Mouse (Mus musculus) spleen, embryonic (tissue): ENCODE results near the gene Cd72.

Experiments
- CTCF ChIA-PET: fragments of 350-600 bp; sonication (Branson Sonifier 250); formaldehyde crosslinking; loops from one replicate; lab custom pipeline; 2022; lab: Charles Lee

The Cd72 gene

DNA sequence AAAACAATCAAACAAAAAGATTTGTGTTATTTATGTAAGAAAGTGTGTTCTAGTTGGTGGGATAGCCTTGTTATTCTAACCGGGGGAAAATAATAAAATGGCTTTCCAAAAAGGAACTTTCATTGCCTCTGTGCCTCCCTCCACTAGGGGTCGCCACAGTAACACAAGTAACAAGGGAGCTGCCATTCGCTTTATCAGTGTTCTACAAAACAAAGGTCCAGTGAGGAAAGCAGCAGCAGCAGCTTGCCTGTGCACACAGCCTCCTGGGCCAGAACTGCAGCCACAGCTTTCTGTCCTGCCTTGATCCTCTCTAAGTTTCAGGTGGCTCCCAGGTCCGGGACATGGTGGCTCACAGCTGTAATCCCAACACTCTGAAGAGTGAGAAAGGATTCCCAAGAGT, 22.7 kb downstream of the Cd72 start:
- CTCF ChIA-PET, result interaction anchor here (0.5 to 1.3 kb wide), 6 partner anchors 25 to 345 kb away, joined by 3 to 6 read pairs (median 3); no protein-coding TSS in a partner anchor

DNA sequence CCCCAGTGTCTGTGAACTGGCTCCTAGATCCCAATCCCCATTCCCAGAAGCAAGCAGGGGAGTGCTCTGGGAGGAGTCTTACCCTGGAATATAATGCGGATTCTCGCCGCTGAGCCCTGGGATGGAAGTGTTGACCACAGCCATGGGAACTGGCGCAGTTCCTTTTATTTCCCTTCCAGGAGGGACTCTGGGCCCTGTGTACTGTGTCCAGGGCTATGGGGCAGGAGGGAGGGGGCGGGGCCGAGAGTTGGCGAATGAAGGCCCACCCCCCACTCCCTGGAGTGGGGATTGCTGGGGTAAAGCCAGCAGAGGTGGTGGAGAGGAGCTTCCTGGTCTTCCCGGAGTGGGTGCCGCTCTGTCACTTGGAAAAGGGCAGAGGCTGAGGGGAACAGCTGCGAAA, 25.5 kb downstream of the Cd72 start, which contains the start of gene Fam166b:
Gene Fam166b (minus strand): TSS at position 189 of the 400 bp plus-strand sequence.
- CTCF ChIA-PET, result no interaction called here

DNA sequence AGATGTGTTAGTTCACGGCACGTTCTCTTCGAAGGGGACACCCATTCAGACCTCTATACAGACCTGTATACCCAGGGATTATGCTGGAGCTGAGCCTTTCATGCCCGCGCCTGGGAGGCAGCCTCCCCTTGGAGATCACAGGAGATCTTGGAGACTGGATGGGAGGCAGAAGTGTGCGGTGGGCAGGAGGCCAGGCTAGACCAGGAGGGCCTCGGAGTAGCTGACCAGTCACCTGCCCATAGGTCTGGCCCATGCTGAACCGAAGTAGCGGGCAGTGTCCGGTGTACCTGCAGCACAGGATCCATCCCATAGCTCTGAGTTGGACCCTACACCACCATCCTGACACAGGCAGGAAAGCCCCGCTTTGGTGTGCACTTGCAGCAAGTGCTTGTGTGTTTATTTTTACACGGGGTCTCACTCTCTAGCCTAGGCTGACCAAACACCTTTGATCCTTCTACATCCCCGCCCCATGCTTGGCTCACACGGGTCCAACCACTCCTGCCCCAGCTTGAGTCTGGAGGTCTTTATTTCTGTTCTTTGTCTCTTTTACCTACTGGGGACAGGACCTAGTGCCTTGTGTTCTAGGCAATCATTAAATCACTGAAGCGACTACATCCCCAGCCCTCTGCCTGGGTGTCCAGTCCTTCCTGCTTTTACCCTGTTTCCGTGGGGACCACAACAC, 26.1 kb downstream of the Cd72 start:
- CTCF ChIA-PET, result interaction anchor here (0.7 kb wide), 1 partner anchor 51 kb away, joined by 3 read pairs; no protein-coding TSS in a partner anchor

DNA sequence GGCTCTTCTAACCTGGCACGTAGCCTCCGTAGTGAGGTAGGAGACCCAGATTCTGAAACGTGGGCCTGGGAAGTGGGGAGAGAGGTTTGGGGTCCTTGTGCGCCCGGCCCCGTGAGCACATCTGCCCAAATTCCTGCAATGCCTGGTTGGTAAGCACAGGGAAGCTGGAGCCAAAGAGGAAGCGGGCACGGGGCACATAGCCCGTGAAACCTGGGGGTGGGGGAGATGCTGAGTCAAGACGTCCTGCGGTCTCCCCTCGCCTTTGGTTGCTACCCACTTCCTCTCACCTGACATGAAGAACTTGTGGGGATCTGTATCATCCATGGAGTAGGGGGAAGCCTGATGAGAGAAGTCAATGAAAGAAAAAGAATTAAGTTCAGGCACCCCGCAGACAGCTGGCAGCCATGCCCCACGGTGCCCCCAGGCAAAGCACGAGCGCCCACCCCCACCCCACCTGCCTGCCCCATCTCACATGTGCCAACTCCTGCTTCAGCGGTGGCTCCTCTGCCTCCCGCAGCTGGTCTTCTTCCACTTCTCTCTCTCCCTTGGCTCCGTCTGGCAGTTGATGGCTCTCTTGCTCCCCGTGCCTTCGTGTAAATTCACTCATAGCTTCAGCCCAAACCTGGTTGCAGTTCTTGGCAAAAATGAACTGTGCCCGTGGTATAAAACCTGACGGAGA, 26.8 kb downstream of the Cd72 start:
- CTCF ChIA-PET, result interaction anchor here (0.7 kb wide), 1 partner anchor 52 kb away, joined by 3 read pairs; no protein-coding TSS in a partner anchor

DNA sequence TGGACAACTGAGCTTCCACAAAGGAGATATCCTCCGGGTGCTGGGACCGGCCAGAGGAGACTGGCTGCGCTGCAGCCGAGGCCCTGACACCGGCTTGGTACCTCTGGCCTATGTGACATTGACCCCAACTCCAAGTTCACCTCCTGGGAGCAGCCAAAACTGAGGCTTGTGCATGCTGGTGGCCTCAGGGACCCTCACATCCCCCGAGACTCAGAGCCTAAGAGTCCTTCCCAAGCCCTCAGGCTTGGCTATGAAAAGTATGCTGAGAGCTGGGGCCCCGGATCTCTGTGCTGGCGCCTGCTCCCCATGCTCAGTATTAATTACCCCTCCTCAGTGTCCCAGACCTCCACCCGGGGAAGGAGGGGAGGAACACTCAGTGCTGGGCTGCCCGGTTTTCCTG, 27.9 kb downstream of the Cd72 start:
- CTCF ChIA-PET, result no interaction called here

DNA sequence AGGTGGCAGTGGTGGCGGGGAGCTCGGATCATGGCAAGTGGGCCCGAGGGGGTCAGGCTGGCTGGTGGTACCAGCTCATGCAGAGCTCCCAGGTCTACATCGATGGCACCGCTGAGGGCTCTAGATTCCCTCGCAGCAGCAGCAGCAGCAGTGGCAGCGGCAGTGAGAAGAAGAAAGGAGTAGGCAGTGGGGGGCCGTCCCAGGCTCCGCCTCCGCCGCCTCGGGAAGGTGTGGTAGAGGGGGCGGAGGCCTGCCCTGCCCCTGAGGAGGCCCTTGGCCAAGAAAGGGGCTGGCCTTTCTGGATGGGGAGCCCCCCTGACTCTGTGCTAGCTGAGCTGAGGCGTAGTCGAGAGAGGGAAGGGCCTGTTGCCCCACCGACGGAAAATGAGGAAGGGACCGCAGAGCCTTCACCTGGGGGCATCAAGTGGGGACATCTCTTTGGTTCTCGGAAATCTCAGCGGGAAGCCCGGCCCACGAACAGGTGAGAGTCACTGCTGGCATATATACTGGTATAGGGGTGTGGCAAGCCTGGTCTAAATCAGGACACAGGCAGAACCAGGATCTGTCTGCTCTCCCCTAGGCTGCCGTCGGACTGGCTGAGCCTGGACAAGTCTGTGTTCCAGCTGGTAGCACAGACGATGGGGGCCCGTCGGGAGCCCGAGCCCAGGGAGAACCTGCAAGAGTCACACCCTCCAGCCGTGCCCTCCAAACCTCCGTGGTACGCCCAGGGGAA, 28.6 kb downstream of the Cd72 start:
- CTCF ChIA-PET, result no interaction called here

DNA sequence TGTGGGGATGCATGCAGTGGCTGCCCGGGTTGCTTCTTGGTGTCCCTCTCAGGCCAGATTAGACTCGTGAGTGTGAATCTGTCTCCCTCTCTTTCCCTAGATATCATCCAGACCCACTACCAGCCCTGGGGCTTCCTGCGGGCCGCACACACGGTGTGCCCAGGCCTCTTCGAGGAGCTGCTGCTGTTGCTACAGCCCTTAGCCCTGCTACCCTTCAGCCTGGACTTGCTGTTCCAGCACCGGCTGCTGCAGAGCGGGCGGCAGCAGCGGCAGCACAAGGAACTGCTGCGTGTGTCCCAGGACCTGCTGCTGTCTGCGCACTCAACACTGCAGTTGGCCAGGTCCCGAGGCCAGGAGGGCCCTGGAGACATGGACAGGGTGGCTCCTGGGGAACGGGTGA, 29.2 kb downstream of the Cd72 start:
- CTCF ChIA-PET, result no interaction called here

DNA sequence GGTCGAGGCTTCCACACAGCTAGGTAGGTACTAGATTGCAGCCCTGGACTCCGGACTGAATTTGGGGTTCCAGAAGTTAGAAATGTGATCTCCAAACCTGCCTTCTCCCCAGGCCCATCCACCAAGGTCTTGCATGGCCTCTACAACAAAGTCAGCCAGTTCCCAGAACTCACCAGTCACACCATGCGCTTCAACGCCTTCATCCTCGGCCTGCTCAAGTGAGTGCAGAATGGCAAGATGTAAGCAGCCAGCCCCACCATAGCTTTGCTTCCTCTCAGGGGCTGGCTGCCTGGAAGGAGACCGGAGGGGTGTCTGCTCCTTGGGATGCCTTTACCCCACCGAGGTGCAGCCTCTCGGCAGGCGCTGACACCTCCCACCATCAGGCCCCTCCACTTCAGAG, 30.4 kb downstream of the Cd72 start:
- CTCF ChIA-PET, result interaction anchor here (1.0 kb wide), 1 partner anchor 55 kb away, joined by 6 read pairs; no protein-coding TSS in a partner anchor

DNA sequence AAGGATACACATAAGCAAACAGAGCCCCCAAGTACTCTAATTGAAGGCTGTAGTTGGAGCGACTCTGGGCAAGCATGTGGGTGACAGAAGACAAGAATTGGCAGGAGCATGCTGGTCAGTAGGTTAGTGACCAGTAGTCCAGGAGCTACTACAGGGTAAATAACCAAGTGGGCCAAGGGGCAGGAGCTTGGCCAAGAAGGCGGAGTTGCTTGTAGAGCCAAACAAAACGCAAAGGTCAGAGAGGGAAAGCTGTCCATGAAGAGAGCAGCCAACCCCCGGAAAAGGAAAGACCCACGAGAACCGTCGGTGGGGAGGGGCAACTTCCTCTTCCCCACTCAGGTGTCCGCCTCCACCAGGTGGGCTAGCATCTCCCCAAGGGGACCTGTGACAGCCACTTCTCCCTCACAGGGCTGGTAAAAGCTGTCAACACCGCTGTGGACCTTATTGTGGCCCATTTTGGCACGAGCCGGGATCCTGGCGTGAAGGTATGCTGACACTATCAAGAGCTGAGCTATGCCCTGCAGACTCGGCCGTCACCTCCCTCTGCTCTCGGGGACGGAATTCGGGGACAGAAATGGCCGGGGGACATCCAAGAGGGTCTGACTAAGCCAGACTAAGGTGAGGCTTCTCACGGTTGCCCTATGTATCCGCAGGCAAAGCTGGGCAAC, 31.0 kb downstream of the Cd72 start:
- CTCF ChIA-PET, result interaction anchor here (0.5 kb wide), 1 partner anchor 333 kb away, joined by 4 read pairs; no protein-coding TSS in a partner anchor

DNA sequence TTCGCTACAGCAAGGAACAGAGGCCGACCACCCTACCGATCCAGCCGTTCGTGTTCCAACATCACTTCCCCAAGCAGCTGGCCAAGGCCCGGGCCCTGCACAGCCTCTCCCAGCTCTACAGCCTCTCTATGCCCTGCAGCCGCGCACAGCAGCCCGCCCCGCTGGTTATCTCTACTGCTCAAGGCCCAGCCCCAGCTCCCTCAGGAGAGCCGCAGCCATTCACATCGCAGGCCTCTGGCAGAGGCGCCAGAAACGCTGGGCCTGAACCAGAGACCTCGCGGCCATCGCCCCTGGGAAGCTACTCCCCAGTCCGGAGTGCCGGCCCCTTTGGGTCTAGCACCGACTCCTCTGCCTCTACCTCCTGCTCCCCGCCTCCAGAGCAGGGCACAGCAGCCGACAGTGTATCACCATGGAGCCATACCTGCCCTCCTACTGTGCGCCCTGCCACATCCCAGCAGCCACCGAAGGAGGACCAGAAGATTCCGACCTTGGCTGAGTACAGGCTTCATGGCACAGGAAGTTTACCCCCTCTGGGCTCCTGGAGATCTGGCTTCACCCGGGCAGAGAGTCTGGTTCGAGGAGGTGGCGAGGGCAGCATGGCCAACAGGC, 32.7 kb downstream of the Cd72 start:
- CTCF ChIA-PET, result no interaction called here

DNA sequence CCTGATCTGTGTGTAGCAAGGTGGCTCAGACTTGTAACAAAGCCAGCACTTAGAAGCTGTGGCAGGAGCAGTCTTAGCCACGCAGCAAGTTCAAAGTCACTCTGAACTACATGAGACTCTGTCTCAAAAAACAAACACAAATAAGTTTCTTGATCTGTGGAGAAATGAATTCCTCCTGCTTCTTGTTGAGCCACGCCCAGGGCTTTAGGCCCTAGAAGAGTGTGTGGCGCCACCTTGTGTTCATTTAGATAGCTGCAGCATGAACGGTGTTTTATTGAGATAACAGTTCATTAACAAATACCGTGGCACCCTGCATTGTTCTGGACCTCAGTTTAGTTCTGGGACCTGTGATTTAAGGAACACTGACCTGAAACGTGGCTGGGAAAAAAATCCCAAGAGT, 34.1 kb downstream of the Cd72 start:
- CTCF ChIA-PET, result no interaction called here

DNA sequence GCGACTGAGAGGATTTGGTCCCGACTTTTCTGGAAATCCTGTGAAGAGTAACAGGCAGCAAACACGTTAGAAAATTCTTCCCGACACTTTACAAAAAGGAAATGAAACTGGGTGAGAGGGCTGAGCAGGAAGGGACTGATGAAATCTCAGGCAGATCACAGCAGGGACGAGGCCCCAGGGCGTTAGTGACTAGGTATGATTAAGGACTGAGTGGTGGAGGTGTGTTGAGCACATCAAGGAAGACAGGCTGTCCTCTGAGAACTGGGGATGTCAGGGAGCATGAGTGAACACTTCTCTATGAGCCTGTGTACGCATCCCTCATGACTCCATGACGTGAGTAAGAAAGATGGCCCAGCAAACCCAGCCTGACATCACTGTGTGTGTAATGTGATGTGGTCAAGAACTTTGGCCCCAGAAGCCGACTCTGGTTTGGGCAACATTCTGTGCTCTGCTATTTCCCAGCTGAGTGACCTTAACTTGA, 34.6 kb downstream of the Cd72 start:
- CTCF ChIA-PET, result no interaction called here

DNA sequence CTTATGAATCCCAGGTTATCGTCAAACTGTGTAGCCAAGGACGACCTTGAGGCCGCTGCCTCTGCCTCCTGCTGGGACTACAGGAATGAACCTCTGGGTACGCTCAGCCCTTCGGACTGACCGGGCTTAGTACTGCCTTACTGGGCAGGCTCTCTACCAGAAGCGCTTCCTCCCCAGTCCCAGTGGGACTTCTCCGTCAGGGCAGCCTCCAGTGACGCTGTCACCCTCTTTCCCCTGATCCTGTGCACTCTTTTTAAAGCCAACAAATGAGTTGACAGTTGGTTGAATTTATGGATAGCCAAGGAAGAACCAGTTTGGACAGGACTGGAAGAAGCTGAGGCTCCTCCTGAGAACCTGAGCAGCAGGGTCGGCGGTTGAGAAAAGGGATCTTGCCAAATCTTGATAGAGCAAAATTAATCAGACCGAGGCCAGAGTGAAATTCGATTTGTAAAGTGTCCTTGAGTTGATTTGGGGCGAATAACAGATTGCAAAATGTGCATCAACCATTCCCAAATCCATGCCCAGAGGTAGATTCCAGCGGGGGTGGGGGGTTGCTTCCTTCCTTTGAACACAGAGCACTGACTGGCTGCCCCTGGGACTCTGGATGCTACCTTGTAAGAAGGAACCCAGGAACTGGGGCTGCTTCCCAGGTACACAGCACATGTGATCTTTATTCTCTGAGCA, 35.3 kb downstream of the Cd72 start:
- CTCF ChIA-PET, result no interaction called here

DNA sequence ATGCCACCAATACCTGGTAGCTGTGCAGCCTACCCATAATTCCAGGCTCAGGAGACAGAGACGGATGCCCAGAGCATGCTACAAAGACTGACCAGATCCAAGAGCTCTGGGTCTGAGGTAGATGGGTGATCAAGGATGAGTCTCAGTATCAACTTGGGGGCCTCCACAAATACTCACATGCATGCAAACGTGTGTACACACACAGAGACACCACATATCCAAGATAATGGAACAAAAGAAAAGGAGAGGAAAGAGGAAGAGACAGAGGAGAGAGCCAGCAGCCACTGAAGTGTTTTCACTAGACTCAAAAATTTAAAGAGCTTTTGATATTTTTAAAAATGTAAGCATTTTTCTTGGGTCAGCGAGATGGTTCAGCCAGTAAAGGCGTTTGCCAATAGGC, 36.0 kb downstream of the Cd72 start:
- CTCF ChIA-PET, result no interaction called here

DNA sequence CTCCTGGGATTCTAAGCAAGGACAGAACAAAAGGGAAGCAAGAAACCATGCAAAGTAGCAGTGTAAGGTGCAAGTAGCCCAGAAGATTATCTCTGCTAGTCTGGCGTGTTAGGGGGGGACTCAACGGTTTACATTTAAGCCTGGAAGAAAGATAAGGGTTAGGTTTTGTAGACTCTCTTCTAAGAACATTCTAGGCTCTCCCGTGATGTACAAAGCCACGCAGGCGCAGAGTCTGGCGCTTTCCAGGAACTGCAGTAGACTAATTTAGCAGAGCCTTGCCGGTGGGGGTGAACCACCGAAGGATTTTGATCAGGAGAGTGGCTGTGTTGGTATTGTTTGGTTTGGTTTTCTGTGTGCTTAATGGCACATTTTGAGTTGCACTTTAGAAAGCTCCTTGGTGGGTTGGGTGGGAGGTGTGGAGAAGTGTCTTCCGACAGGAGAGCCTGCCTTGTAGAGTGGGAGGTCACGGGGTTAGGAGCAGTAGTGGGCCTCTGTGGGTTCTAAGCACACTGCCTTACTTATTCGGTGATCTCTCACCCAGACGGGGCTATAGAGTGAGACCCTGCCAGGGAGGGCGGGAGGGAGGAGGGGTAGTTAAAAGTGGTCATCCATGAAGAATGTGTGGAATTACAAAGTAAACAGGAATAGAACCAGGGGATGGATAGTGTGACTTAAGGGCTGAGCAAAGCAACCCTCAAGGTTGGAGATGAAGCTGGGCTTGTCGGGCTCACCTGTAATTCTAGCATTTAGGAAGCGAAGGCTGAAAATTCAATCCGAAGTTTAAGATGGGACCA, 37.0 kb downstream of the Cd72 start:
- CTCF ChIA-PET, result no interaction called here

DNA sequence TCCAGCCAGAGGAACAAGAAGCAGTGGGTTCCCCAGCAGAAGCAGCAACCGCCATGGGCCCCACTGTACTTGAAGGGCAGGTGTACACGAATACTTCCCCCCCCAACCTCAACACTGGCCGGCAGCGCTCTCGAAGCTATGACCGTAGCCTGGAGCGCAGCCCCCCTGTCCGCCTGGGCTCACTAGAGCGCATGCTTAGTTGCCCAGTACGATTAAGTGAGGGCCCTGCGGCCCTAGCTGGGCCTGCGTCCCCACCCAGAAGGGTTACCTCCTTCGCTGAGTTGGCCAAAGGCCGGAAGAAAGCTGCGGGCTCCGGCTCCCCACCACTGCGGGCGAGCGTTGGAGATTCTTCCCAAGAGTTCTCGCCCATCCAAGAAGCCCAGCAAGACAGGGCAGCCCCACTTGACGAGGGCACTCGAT, 38.3 kb downstream of the Cd72 start:
- CTCF ChIA-PET, result no interaction called here

DNA sequence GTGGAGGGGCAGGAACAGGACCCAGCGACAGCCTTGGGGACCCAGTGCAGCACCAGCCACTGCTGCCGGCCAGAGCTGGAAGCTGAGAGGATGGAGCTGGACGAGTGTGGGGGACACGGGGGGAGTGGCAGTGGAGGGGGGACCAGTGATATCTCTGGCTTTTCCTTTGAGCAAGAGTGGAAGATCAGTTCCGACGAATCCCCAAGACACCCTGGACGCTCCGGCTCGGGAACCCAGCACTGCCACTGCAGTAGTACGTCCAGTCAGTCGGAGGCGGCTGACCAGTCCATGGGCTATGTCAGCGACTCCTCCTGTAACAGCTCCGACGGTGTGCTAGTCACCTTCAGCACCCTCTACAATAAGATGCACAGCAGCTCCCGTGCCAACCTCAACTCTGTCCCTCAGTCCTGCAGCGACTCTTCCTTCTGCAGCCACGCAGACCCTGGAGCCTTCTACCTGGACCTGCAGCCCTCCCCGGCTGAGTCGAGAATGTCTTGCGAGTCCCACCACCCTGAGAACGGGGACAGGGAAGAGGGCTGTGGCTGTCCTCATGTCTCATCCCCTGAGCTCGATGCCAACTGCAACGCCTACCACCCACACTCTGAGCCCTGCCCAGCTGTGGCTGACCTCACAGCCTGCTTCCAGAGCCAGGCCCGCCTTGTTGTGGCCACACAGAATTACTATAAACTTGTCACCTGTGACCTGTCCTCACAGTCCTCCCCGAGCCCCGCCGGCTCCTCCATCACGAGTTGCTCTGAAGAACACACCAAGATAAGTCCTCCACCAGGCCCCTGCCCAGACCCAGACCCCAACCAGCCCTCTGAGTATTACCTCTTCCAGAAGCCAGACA, 39.0 kb downstream of the Cd72 start:
- CTCF ChIA-PET, result no interaction called here

DNA sequence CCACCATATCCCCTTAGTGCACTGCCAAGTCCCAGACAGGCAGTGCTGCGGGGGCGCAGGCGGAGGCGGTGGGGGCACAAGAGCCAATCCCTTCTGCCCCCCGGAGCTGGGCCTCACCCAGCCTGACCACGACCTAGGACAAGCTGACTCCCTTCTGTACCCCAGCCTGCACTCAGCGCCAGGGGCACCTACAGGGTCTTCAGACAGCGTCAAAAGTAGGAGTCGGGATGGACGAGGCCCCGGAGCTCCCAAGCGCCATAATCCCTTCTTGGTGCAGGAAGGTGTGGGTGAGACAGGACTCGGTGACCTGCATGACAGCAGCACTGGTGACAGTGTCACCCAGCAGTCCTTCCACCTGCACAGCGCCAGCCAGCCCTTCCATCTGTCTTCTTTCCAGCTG, 39.7 kb downstream of the Cd72 start:
- CTCF ChIA-PET, result no interaction called here
